Mouse (Mus musculus) MEL (cell line): ENCODE results near the gene Myo10. TPM values are rescaled to one million over a fixed set of nuclear protein-coding genes. Genes with fewer than 3 reads are reported as not detected.

Experiments
- DNase-seq: peaks from one replicate; pipeline ENCODE4 v3.0.0; 2011; ENCODE audit warnings: low read depth, low spot score
- H3K27ac ChIP-seq: 2 replicates; pipeline ENCODE4 v1.5.1; 2012; ENCODE audit warnings: low read depth, mild to moderate bottlenecking, control low read depth, low read length, moderate library complexity; ENCODE audit not compliant: control insufficient read depth
- H3K27me3 ChIP-seq, 2 experiments: fragments of 150-350 bp in 1 of 2; sonication (generic) in 1 of 2; 2 replicates each; pipeline ENCODE4 v1.6.1; 2012; ENCODE audit warnings: low read length in 2 of 2, mild to moderate bottlenecking in 2 of 2, improper control_type of control experiment in 1 of 2, moderate library complexity in 1 of 2; ENCODE audit not compliant: insufficient read depth in 2 of 2, control insufficient read depth in 1 of 2
- H3K36me3 ChIP-seq, 2 experiments: 2 replicates each; pipeline ENCODE4 v1.6.1; 2012 to 2014; ENCODE audit warnings: low read length in 2 of 2, improper control_type of control experiment in 1 of 2, inconsistent platforms in 1 of 2, mild to moderate bottlenecking in 1 of 2; ENCODE audit not compliant: insufficient read depth in 2 of 2, control insufficient read depth in 1 of 2
- H3K4me1 ChIP-seq, 2 experiments: fragments of 150-350 bp in 1 of 2; sonication (generic) in 1 of 2; 2 replicates each; pipeline ENCODE4 v1.6.1; 2012; ENCODE audit warnings: low read length in 2 of 2, improper control_type of control experiment in 1 of 2, mild to moderate bottlenecking in 1 of 2; ENCODE audit not compliant: insufficient read depth in 2 of 2, control insufficient read depth in 1 of 2
- H3K4me3 ChIP-seq, 2 experiments: fragments of 150-350 bp in 1 of 2; sonication (generic) in 1 of 2; 2 replicates each; pipeline ENCODE4 v1.5.1; 2012; ENCODE audit warnings: low read depth in 2 of 2, low read length in 2 of 2, mild to moderate bottlenecking in 2 of 2, moderate library complexity in 2 of 2, control low read depth in 1 of 2, improper control_type of control experiment in 1 of 2; ENCODE audit not compliant: control insufficient read depth in 1 of 2, insufficient read depth in 1 of 2
- H3K79me2 ChIP-seq: 2 replicates; pipeline ENCODE4 v1.6.1; 2012; ENCODE audit warnings: mild to moderate bottlenecking, low read length, moderate library complexity; ENCODE audit not compliant: control insufficient read depth, poor library complexity, insufficient read depth
- H3K9ac ChIP-seq: 2 replicates; pipeline ENCODE4 v1.6.1; 2012; ENCODE audit warnings: low read depth, mild to moderate bottlenecking, control low read depth, low read length, moderate library complexity; ENCODE audit not compliant: control insufficient read depth, poor library complexity, severe bottlenecking
- H3K9me3 ChIP-seq: fragments of 150-350 bp; sonication (generic); replicated peaks from 2 replicates; pipeline ENCODE4 v1.6.1; 2012; ENCODE audit warnings: mild to moderate bottlenecking, low read length, improper control_type of control experiment, moderate library complexity; ENCODE audit not compliant: insufficient read depth
- BHLHE40 ChIP-seq: IDR thresholded peaks from 2 replicates; pipeline ENCODE4 v1.6.1; 2012; ENCODE audit warnings: low read depth, mild to moderate bottlenecking, inconsistent platforms, low read length, improper control_type of control experiment, borderline replicate concordance
- CHD1 ChIP-seq: IDR thresholded peaks from 2 replicates; pipeline ENCODE4 v1.6.1; 2012; ENCODE audit warnings: low read depth, mild to moderate bottlenecking, inconsistent platforms, low read length, improper control_type of control experiment
- CHD2 ChIP-seq: IDR thresholded peaks from 2 replicates; pipeline ENCODE4 v1.6.1; 2011; ENCODE audit warnings: low read length, improper control_type of control experiment
- CTCF ChIP-seq, 3 experiments: IDR thresholded peaks in 2 of 3; conservative IDR thresholded peaks in 1 of 3; 2 replicates each; pipeline ENCODE4 v1.5.1; 2011 to 2012; ENCODE audit warnings: low read length in 3 of 3, low read depth in 2 of 3, mild to moderate bottlenecking in 2 of 3, improper control_type of control experiment in 1 of 3, inconsistent platforms in 1 of 3, mixed read lengths in 1 of 3, moderate library complexity in 1 of 3; ENCODE audit not compliant: control insufficient read depth in 1 of 3, insufficient read depth in 1 of 3, poor library complexity in 1 of 3, severe bottlenecking in 1 of 3
- E2F4 ChIP-seq: IDR thresholded peaks from 2 replicates; pipeline ENCODE4 v1.6.1; 2011; ENCODE audit warnings: low read depth, low read length, improper control_type of control experiment, borderline replicate concordance
- GABPA ChIP-seq: IDR thresholded peaks from 2 replicates; pipeline ENCODE4 v1.6.1; 2012; ENCODE audit warnings: low read depth, mild to moderate bottlenecking, inconsistent platforms, low read length, improper control_type of control experiment, moderate library complexity
- HCFC1 ChIP-seq: IDR thresholded peaks from 2 replicates; pipeline ENCODE4 v1.6.1; 2012; ENCODE audit warnings: low read depth, mild to moderate bottlenecking, inconsistent platforms, low read length, improper control_type of control experiment, moderate library complexity
- KAT2A ChIP-seq: conservative IDR thresholded peaks from 2 replicates; pipeline ENCODE4 v1.6.1; 2012; ENCODE audit warnings: low read depth, low read length, improper control_type of control experiment, inconsistent platforms
- MAFK ChIP-seq: IDR thresholded peaks from 2 replicates; pipeline ENCODE4 v1.6.1; 2011; ENCODE audit warnings: low read depth, mild to moderate bottlenecking, low read length, improper control_type of control experiment, borderline replicate concordance
- MAZ ChIP-seq: IDR thresholded peaks from 2 replicates; pipeline ENCODE4 v1.6.1; 2012; ENCODE audit warnings: low read depth, mild to moderate bottlenecking, inconsistent platforms, low read length, improper control_type of control experiment
- MXI1 ChIP-seq: IDR thresholded peaks from 2 replicates; pipeline ENCODE4 v1.6.1; 2011; ENCODE audit warnings: mild to moderate bottlenecking, low read depth, low read length, improper control_type of control experiment
- MYB ChIP-seq: IDR thresholded peaks from 2 replicates; pipeline ENCODE4 v1.6.1; 2011; ENCODE audit warnings: mild to moderate bottlenecking, low read depth, low read length, improper control_type of control experiment
- MYC ChIP-seq: IDR thresholded peaks from 2 replicates; pipeline ENCODE4 v1.6.1; 2011; ENCODE audit warnings: low read depth, mild to moderate bottlenecking, low read length, improper control_type of control experiment, moderate library complexity
- POLR2A ChIP-seq, 2 experiments: IDR thresholded peaks; 2 replicates each; pipeline ENCODE4 v1.6.1; 2011 to 2012; ENCODE audit warnings: low read length in 2 of 2, mild to moderate bottlenecking in 2 of 2, control low read depth in 1 of 2, improper control_type of control experiment in 1 of 2, low read depth in 1 of 2, moderate library complexity in 1 of 2; ENCODE audit not compliant: control insufficient read depth in 1 of 2, insufficient read depth in 1 of 2, poor library complexity in 1 of 2
- POLR2AphosphoS2 ChIP-seq: IDR thresholded peaks from 2 replicates; pipeline ENCODE4 v1.6.1; 2011; ENCODE audit warnings: low read length, improper control_type of control experiment
- POLR2AphosphoS5 ChIP-seq: IDR thresholded peaks from 2 replicates; pipeline ENCODE4 v1.6.1; 2012; ENCODE audit warnings: low read depth, borderline replicate concordance, mild to moderate bottlenecking, inconsistent platforms, low read length, moderate library complexity, mixed read lengths
- RCOR1 ChIP-seq: IDR thresholded peaks from 2 replicates; pipeline ENCODE4 v1.6.1; 2012; ENCODE audit warnings: low read depth, mild to moderate bottlenecking, inconsistent platforms, low read length, improper control_type of control experiment
- TAL1 ChIP-seq: IDR thresholded peaks from 2 replicates; pipeline ENCODE4 v1.6.1; 2012; ENCODE audit warnings: mild to moderate bottlenecking, inconsistent platforms, low read length, moderate library complexity, mixed read lengths
- TCF12 ChIP-seq: IDR thresholded peaks from 2 replicates; pipeline ENCODE4 v1.6.1; 2014; ENCODE audit warnings: low read depth, mild to moderate bottlenecking, inconsistent platforms, low read length, improper control_type of control experiment, moderate library complexity
- UBTF ChIP-seq: IDR thresholded peaks from 2 replicates; pipeline ENCODE4 v1.6.1; 2012; ENCODE audit warnings: low read depth, mild to moderate bottlenecking, inconsistent platforms, low read length, improper control_type of control experiment, moderate library complexity, borderline replicate concordance; ENCODE audit not compliant: insufficient read depth
- USF2 ChIP-seq, 2 experiments: IDR thresholded peaks; 2 replicates each; pipeline ENCODE4 v1.6.1; 2011 to 2012; ENCODE audit warnings: improper control_type of control experiment in 2 of 2, low read length in 2 of 2, borderline replicate concordance in 1 of 2, inconsistent platforms in 1 of 2, low read depth in 1 of 2, mild to moderate bottlenecking in 1 of 2; ENCODE audit not compliant: insufficient read depth in 1 of 2
- ZNF384 ChIP-seq: IDR thresholded peaks from 2 replicates; pipeline ENCODE4 v1.6.1; 2012; ENCODE audit warnings: low read depth, mild to moderate bottlenecking, inconsistent platforms, low read length, improper control_type of control experiment
- polyA plus RNA-seq, 2 experiments: library from polyadenylated mRNA; stranded (reverse) in 1 of 2; unstranded in 1 of 2; fragments of >175 nt in 1 of 2; fragments of >200 nt in 1 of 2; gene quantifications; 2 replicates each; pipeline versions ENCODE4 v1.2.1 to v1.2.4; 2012; ENCODE audit warnings: low replicate concordance in 2 of 2, low read depth in 1 of 2; ENCODE audit not compliant: insufficient read length in 2 of 2, insufficient read depth in 1 of 2, missing spikeins in 1 of 2
- total RNA-seq: library from RNA; depleted of rRNA; stranded (reverse); fragments of 300-350 nt; gene quantifications from 2 replicates; pipeline ENCODE4 v1.2.3, GENCODE M21; 2012

The Myo10 gene
- total and polyA plus RNA-seq, 3 experiments: 0.01 TPM; not detected in 2

- no peak overlapping the region for H3K4me3 ChIP-seq
- no peaks in the 10 kb centered on the region; a peak in 1 of 4 replicates for H3K27me3 ChIP-seq
- no peak overlapping the region for H3K9ac ChIP-seq
- no peak for DNase-seq
- no peaks in the 10 kb centered on the region for H3K36me3 ChIP-seq
- TF ChIP-seq MAFK: no peak
- TF ChIP-seq POLR2A (IDR thresholded peaks at IDR 0.05; ENCODE audit: control insufficient read depth in 1 of 2, insufficient read depth in 1 of 2, low read depth in 1 of 2, low read length in 2 of 2, poor library complexity in 1 of 2): no peak
- no peak for TF ChIP-seq MYC
- TF ChIP-seq MAZ: no peak
- TF ChIP-seq USF2 (IDR thresholded peaks at IDR 0.05; ENCODE audit: borderline replicate concordance in 1 of 2, insufficient read depth in 1 of 2, low read depth in 1 of 2, low read length in 2 of 2): no peak
- no peak for TF ChIP-seq POLR2AphosphoS2
- TF ChIP-seq CHD2: no peak
- no peak for TF ChIP-seq KAT2A
- no peak for TF ChIP-seq E2F4
- TF ChIP-seq HCFC1: no peak
- no peak for TF ChIP-seq POLR2AphosphoS5
- TF ChIP-seq CHD1: no peak
- TF ChIP-seq ZNF384: no peak
- TF ChIP-seq TCF12: no peak
- H3K4me1 ChIP-seq: no peaks in the 10 kb centered on the region
- no peak overlapping the region for H3K27ac ChIP-seq
- no peaks in the 10 kb centered on the region for H3K79me2 ChIP-seq
- H3K9me3 ChIP-seq: no peaks in the 10 kb centered on the region
Observed at GRCm38 (mm10) chr15:25797888-25798287, 175.6 kb downstream of the Myo10 start.

GRCm38 (mm10) chr15:25801726-25802125 is 179.4 kb downstream of the Myo10 start:
- Histone ChIP-seq H3K4me3 (no peak overlapping the region), H3K27me3 (no peaks in the 10 kb centered on the region), H3K36me3 (no peaks in the 10 kb centered on the region), H3K9ac (no peak overlapping the region), H3K9me3 (no peaks in the 10 kb centered on the region), H3K27ac (no peak overlapping the region), H3K4me1 (no peaks in the 10 kb centered on the region), H3K79me2 (no peaks in the 10 kb centered on the region)
- TF ChIP-seq CTCF (IDR thresholded peaks at IDR 0.05 in 2 of 3, conservative IDR thresholded peaks at IDR 0.05 in 1 of 3; ENCODE audit: control insufficient read depth in 1 of 3, insufficient read depth in 1 of 3, low read depth in 2 of 3, low read length in 3 of 3, poor library complexity in 1 of 3, severe bottlenecking in 1 of 3): no peak
- TF ChIP-seq MAFK: no peak
- no peak for TF ChIP-seq KAT2A
- TF ChIP-seq POLR2AphosphoS5: no peak
- no peak for TF ChIP-seq CHD2
- TF ChIP-seq UBTF: no peak
- TF ChIP-seq TAL1: no peak
- TF ChIP-seq BHLHE40: no peak
- TF ChIP-seq RCOR1: no peak
- no peak for TF ChIP-seq GABPA
- no peak for TF ChIP-seq MXI1
- TF ChIP-seq ZNF384: no peak
- no peak for TF ChIP-seq MYB
- no peak for DNase-seq
